Mouse (Mus musculus) neural tube, embryonic 12.5 days (tissue): ENCODE results near the gene Map3k12. TPM values are rescaled to one million over a fixed set of nuclear protein-coding genes. Genes with fewer than 3 reads are reported as not detected.

Experiments used
- ATAC-seq: fragments of 200-750 bp; cut with Nextera tagmentation; 2 replicates; pipeline ENCODE4 v1.8.0; 2017; ENCODE audit warnings: low read depth, mild to moderate bottlenecking, moderate TSS enrichment, moderate library complexity; ENCODE audit not compliant: low FRiP score
- H3K27ac ChIP-seq: fragments of 300-500 bp; sonication (generic); 2 replicates; pipeline ENCODE4 v1.5.1; 2016
- H3K27me3 ChIP-seq: fragments of 300-500 bp; sonication (generic); replicated peaks from 2 replicates; pipeline ENCODE4 v1.6.1; 2016; ENCODE audit warnings: mild to moderate bottlenecking
- H3K36me3 ChIP-seq: fragments of 300-500 bp; sonication (generic); 2 replicates; pipeline ENCODE4 v1.6.1; 2016; ENCODE audit warnings: mild to moderate bottlenecking
- H3K4me1 ChIP-seq: fragments of 300-500 bp; sonication (generic); 2 replicates; pipeline ENCODE4 v1.6.1; 2016
- H3K4me2 ChIP-seq: fragments of 300-500 bp; sonication (generic); replicated peaks from 2 replicates; pipeline ENCODE4 v1.6.1; 2016; ENCODE audit warnings: mild to moderate bottlenecking
- H3K4me3 ChIP-seq: fragments of 300-500 bp; sonication (generic); 2 replicates; pipeline ENCODE4 v1.5.1; 2016
- H3K9ac ChIP-seq: fragments of 300-500 bp; sonication (generic); 2 replicates; pipeline ENCODE4 v1.6.1; 2016; ENCODE audit warnings: mild to moderate bottlenecking
- H3K9me3 ChIP-seq: fragments of 300-500 bp; sonication (generic); 2 replicates; pipeline ENCODE4 v1.6.1; 2016; ENCODE audit warnings: mild to moderate bottlenecking
- WGBS: fragments of 180-500 bp; shearing (Covaris S2); methylation state at CpG from one replicate; pipeline ENCODE4 v1.1.7; 2016; 5-methylcytosine and 5-hydroxymethylcytosine counted together
- polyA plus RNA-seq: library from polyadenylated mRNA; unstranded; fragments of >200 nt; fragmentation: Nextera tagmentation; extraction: Ambion mirVana; gene quantifications from 2 replicates; pipeline ENCODE4 v1.2.1, GENCODE M21; 2016

The Map3k12 gene
- polyA plus RNA-seq, 1 experiment from 2014 or later, result 51.9 TPM

DNA sequence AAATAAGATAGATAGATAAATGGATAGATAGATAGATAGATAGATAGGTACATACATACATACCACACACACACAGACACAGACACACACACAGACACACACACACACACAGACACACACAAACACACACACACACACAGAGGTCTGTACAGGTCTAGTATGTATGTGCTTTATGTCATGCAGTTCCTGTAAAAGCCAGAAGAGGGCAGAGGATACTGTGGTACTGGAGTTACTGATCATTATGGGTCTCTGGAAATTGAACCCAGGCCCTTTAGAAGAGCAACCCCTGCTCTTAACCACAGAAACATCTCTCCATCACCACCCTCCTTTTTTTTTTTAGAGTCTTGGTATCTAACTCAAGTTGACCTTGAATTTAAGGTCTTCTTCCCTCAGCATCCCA lies 53.2 kb downstream of the Map3k12 start:
- no peak overlapping the region for H3K9ac ChIP-seq
- no peak overlapping the region for H3K4me2 ChIP-seq
- H3K4me3 ChIP-seq, result no peak overlapping the region
- H3K9me3 ChIP-seq, result no peaks in the 10 kb centered on the region
- peaks cover 9% of the 10 kb centered on the region for H3K4me1 ChIP-seq
- no peak for ATAC-seq
- no peak overlapping the region for H3K27ac ChIP-seq
- H3K36me3 ChIP-seq, result peaks cover 7% of the 10 kb centered on the region; the same call in 1 of the 2 replicates
- H3K27me3 ChIP-seq, result no peaks in the 10 kb centered on the region

DNA sequence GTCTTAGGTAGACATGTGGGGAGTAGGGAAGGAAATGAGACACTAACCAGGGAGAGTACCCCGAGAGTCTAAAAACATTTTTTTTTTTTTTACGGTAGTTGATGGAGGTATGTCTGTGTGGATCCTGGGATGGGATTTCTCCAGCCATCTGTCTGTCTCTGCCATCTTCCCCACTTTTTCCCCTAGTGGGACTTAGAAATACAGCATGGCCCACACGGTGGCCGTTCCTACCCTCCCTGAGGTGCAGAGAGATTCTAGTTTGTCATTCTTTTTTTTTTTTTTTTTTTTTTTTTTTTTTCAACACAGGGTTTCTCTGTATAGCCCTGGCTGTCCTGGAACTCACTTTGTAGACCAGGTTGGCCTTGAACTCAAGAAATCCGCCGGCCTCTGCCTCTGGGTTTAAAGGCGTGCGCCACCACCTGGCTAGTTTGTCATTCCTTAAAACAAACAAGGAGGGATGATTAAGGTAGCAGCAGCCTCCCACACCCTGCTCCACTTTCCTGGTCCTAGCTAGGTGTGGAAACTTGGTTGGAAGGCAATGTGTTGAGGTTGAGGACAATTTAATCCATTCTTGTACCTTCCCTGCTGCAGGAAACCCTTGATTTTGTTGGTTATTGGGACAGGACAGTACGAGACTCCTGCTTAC lies 55.3 kb downstream of the Map3k12 start:
- H3K4me1 ChIP-seq, result peaks cover 9% of the 10 kb centered on the region
- H3K9me3 ChIP-seq, result no peaks in the 10 kb centered on the region
- no peaks in the 10 kb centered on the region for H3K27me3 ChIP-seq
- peaks cover 7% of the 10 kb centered on the region; the same call in 1 of the 2 replicates for H3K36me3 ChIP-seq
- 79% methylated on average over 9 of the region's 9 CpGs for WGBS
- no peak overlapping the region for H3K4me2 ChIP-seq
- no peak overlapping the region for H3K27ac ChIP-seq
- no peak for ATAC-seq
- H3K4me3 ChIP-seq, result no peak overlapping the region
- no peak overlapping the region for H3K9ac ChIP-seq

DNA sequence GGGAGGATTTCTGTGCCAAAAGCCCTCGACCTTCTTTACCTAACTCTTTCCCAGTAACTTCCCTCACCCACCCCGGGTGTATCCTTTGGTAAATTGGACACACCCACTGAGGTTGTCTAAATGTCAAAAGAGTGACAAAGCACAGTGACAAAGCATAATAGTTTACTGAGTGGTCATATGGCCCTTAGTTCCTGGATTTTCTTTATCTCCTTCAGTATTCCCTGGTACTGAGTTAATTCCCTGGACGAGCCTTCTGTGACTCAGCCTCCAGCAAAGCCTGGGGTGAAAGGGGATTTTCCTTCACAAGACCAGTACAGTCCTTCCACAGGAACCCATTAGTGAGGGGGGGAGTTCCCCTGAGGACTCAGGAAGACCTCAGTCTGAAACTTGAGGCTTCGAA lies 55.9 kb downstream of the Map3k12 start:
- H3K9ac ChIP-seq, result no peak overlapping the region

DNA sequence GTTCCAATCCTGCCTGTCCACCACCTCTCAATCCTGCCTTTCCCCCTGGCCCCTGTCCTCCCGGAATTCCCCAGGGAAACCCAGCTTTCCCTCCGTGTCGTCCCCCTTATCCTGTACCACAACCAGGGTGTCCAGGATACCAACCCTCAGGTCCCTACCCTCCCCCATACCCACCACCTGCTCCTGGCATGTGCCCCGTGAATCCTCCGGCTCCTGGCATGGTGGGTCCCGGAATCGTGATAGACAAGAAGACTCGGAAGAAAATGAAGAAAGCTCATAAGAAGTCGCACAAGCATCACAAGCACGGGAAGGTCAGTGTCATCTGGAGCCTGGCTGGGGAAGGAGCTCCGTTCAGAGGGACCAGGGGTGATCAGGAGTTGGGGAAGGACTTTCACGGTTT lies 56.5 kb downstream of the Map3k12 start:
- ATAC-seq, result no peak
- Histone ChIP-seq H3K27ac (no peak overlapping the region), H3K27me3 (no peaks in the 10 kb centered on the region), H3K9ac (no peak overlapping the region), H3K4me1 (peaks cover 9% of the 10 kb centered on the region), H3K4me2 (peak overlapping the region; percentile 18; the same call in 1 of the 2 replicates), H3K36me3 (peaks cover 7% of the 10 kb centered on the region; the same call in 1 of the 2 replicates), H3K9me3 (no peaks in the 10 kb centered on the region), H3K4me3 (no peak overlapping the region; the same call in 1 of the 2 replicates)
- WGBS, result 83% methylated on average over 12 of the region's 12 CpGs

More for the DNA sequence above, 55.9 kb downstream of the Map3k12 start:
- WGBS, result 73% methylated on average over 4 of the region's 4 CpGs
- Histone ChIP-seq H3K4me3 (no peak overlapping the region; the same call in 1 of the 2 replicates), H3K9me3 (no peaks in the 10 kb centered on the region), H3K27ac (no peak overlapping the region), H3K27me3 (no peaks in the 10 kb centered on the region), H3K36me3 (peaks cover 7% of the 10 kb centered on the region; the same call in 1 of the 2 replicates), H3K4me1 (peaks cover 9% of the 10 kb centered on the region), H3K4me2 (no peak overlapping the region)
- ATAC-seq, result no peak

DNA sequence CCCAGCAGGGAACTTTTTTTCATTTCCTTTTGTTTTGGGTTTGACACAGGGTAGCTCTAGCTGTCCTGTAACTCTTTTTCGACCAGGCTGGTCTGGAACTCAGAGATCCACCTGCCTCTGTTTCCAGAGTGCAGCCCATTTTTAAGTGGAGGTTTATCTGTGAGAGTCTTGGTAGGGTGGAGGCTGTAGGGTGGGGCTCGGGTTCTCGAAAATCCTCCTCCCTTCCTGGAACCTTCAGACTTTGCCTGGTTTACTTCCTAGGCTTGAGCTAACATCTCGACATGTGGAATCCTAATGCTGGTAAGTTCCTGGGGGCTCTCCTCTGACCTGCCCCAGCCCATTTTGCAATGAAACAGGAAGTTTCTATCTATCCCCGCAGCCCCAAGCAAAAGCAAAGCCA lies 57.0 kb downstream of the Map3k12 start:
- Histone ChIP-seq H3K27me3 (no peaks in the 10 kb centered on the region), H3K27ac (no peak overlapping the region), H3K9me3 (no peaks in the 10 kb centered on the region), H3K4me1 (peaks cover 9% of the 10 kb centered on the region), H3K36me3 (peaks cover 7% of the 10 kb centered on the region; the same call in 1 of the 2 replicates), H3K4me2 (peak overlapping the region; percentile 65), H3K9ac (no peak overlapping the region), H3K4me3 (peak overlapping the region; percentile 39; the same call in 1 of the 2 replicates)
- no peak for ATAC-seq
- 77% methylated on average over 5 of the region's 5 CpGs for WGBS

DNA sequence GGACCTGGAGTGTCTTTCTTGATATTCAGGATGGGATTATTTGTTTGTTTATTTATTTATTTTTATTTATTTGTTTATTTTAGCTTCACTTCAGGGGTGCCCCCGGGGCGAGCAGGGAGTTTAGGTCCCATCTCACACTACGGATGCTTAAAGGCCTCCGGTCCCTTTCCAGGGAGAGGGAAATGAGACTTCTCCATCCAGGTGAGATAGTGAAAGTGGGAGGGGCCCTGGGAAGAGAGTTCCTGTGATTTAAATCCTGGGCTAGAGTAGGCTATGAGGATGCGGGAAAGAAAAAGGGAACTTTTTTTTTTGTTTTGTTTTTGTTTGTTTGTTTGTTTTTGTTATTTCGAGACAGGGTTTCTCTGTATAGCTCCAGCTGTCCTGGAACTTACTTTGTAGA lies 57.5 kb downstream of the Map3k12 start:
- peak overlapping the region; percentile 45; the same call in 1 of the 2 replicates for H3K9ac ChIP-seq
- no peak overlapping the region for H3K27ac ChIP-seq
- H3K36me3 ChIP-seq, result peaks cover 7% of the 10 kb centered on the region; the same call in 1 of the 2 replicates
- WGBS, result 35% methylated on average over 6 of the region's 6 CpGs
- no peaks in the 10 kb centered on the region for H3K9me3 ChIP-seq
- peak overlapping the region; percentile 39 for H3K4me3 ChIP-seq
- no peaks in the 10 kb centered on the region for H3K27me3 ChIP-seq
- no peak for ATAC-seq
- peak overlapping the region; percentile 65 for H3K4me2 ChIP-seq
- H3K4me1 ChIP-seq, result peaks cover 9% of the 10 kb centered on the region

DNA sequence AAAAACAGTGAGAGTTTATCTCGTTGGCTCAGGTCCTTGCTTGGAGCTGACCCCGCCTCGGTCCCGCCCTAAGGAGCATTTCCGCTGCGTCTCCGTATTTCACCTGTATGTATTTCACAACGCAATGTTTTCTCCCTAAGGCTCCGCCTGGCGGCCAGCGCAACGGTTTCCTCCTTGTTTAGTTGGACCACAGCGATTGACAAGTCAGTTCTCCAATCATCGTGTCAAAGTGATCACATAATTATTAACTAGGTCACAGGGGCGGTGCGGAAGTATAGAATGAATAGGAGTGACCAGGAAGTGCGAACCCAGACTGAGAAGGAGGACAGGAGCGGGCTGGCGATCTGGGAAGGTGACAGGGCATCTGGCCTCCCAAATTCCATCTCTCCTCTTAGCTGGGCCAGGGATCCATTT lies 58.0 kb downstream of the Map3k12 start, which contains the start of gene Prr13:
TSS of gene Prr13 (plus strand) at position 125 of the 414 bp plus-strand sequence.
- Histone ChIP-seq H3K27ac (no peak within 1 kb of the TSS), H3K9ac (peak within 1 kb of the TSS; percentile 45; the same call in 1 of the 2 replicates)
- ATAC-seq, result peak; percentile 63; the same call in 1 of the 2 replicates

DNA sequence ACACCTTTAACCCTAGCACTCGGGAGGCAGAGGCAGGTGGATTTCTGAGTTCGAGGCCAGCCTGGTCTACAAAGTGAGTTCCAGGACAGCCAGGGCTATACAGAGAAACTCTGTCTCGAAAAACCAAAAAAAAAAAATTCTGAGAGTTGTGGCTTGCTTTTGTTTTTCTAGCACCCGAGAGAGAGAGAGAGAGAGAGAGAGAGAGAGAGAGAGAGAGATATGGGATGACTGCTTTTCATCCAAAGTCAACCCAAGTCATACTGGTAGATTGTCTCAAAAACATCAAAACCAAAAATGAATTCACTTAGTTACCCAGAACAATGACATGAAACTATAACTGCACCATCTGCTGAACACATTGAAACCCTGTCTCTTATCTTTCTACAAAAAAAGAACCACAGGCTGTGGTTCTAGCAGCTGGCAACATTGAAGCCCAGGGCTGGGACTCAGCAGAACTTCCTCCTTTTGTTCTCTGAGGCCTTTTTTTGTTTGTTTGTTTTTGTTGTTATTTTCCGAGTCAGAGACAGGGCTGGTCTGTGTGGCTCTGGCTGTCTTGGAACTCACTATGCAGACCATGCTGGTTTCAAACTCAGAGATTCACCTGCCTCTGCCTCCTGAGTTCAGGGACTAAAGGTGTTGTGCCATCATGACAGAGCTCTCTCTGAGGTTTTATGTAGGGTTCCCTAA lies 58.7 kb downstream of the Map3k12 start:
- H3K27me3 ChIP-seq, result no peaks in the 10 kb centered on the region
- 79% methylated on average over 5 of the region's 5 CpGs for WGBS
- peak overlapping the region; percentile 45; the same call in 1 of the 2 replicates for H3K9ac ChIP-seq
- peaks cover 6% of the 10 kb centered on the region; the same call in 1 of the 2 replicates for H3K36me3 ChIP-seq
- 0 out of 2 replicates have a peak overlapping the region, but pooled peaks have one; percentile 0 for H3K4me3 ChIP-seq
- H3K4me2 ChIP-seq, result peak overlapping the region; percentile 65
- peaks cover 9% of the 10 kb centered on the region for H3K4me1 ChIP-seq
- H3K27ac ChIP-seq, result no peak overlapping the region
- no peaks in the 10 kb centered on the region for H3K9me3 ChIP-seq
- no peak for ATAC-seq

More for the DNA sequence above, 58.0 kb downstream of the Map3k12 start, which contains the start of gene Prr13:
- no peaks in the 10 kb centered on the region for H3K9me3 ChIP-seq
- H3K4me3 ChIP-seq, result peak within 1 kb of the TSS; percentile 39
- peak within 1 kb of the TSS; percentile 65 for H3K4me2 ChIP-seq
- H3K36me3 ChIP-seq, result peaks cover 7% of the 10 kb centered on the region; the same call in 1 of the 2 replicates
- WGBS, result under 1% methylated on average over 19 of the region's 19 CpGs
- H3K4me1 ChIP-seq, result peaks cover 9% of the 10 kb centered on the region
- no peaks in the 10 kb centered on the region for H3K27me3 ChIP-seq

DNA sequence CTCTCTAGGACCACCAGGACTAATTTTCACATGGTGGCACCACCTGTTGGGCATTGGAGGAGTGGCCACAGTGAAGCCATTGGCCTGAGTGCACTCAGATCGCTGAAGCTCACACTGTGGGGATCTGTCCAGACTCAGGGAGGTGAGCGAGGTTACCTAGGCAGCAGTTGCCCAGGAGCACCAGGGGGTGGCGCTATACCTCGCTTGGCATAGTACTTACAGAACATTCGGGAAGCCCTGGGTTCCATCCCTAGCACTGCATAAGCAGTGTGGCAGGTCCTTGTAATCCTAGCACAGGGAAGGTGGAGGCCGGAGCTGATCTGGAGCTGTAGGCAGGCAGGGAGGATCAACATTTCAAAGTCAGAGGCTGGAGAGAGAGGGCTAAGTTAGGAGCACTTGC lies 60.9 kb downstream of the Map3k12 start:
- Histone ChIP-seq H3K36me3 (no peaks in the 10 kb centered on the region), H3K27ac (no peak overlapping the region), H3K9ac (no peak overlapping the region), H3K4me2 (no peak overlapping the region), H3K9me3 (no peaks in the 10 kb centered on the region), H3K4me3 (no peak overlapping the region), H3K27me3 (no peaks in the 10 kb centered on the region), H3K4me1 (peaks cover 9% of the 10 kb centered on the region)
- WGBS, result 42% methylated on average over 6 of the region's 6 CpGs
- ATAC-seq, result no peak

DNA sequence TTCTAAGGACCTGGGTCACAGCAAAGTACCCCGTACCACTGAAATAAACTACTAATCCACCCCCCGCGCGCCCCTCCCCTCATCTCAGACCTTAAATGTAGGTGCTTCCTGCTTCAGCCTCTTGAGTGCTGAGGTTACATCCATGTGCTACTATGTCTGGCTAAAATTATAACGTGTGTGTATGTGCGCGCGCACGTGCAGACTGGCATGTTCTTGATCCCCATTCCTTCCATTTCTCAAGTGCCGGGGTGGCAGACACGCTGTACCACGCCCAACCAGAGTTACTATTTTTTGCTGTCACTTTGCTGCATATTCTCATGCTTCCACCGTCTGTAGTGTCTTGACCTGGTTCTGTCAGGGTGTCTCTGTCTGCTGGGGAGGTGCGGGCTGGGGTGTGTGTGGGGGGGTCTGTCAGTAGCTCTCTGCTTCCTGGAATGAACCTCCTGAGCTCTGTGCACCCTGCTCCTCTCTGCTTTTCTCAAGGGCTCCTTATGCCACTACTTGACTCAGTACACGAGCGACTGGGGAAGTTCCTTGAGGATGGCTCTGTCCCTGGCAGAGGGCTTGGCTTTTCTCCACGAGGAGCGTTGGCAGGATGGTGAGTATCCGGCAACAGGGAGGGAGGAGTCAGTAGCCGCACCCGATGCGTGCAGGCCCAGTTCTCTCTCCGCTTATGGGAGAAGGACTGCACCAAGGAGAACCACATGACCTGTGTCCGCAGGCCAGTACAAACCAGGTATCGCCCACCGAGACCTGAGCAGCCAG lies 65.0 kb downstream of the Map3k12 start:
- Histone ChIP-seq H3K9ac (no peak overlapping the region), H3K27ac (no peak overlapping the region), H3K4me3 (no peak overlapping the region), H3K36me3 (no peaks in the 10 kb centered on the region), H3K4me2 (no peak overlapping the region), H3K27me3 (no peaks in the 10 kb centered on the region), H3K4me1 (no peaks in the 10 kb centered on the region), H3K9me3 (no peaks in the 10 kb centered on the region)
- WGBS, result 83% methylated on average over 26 of the region's 26 CpGs
- no peak for ATAC-seq

DNA sequence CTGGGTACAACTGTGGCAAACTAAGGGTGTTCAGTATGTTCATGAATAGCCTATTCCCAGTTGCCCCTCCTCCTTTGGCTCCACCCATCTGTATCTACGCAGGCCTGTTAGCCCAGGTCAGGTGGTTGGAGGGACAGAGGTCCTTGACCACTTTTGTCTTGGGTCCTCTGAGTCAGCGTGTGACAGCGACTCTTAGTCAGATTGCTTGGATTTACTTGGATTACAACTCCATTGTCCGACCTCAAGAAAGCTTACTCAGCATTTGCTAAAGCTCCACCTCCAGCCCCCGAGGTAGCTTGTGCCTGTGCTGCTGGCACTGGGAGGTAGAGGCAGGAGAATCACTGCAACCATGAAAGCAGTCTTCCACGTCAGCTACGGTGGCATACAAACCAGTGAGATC lies 65.9 kb downstream of the Map3k12 start:
- 39% methylated on average over 7 of the region's 7 CpGs for WGBS
- Histone ChIP-seq H3K27ac (no peak overlapping the region), H3K9me3 (no peaks in the 10 kb centered on the region), H3K4me1 (no peaks in the 10 kb centered on the region), H3K36me3 (no peaks in the 10 kb centered on the region), H3K4me2 (no peak overlapping the region), H3K4me3 (no peak overlapping the region), H3K9ac (no peak overlapping the region), H3K27me3 (no peaks in the 10 kb centered on the region)
- ATAC-seq, result no peak

DNA sequence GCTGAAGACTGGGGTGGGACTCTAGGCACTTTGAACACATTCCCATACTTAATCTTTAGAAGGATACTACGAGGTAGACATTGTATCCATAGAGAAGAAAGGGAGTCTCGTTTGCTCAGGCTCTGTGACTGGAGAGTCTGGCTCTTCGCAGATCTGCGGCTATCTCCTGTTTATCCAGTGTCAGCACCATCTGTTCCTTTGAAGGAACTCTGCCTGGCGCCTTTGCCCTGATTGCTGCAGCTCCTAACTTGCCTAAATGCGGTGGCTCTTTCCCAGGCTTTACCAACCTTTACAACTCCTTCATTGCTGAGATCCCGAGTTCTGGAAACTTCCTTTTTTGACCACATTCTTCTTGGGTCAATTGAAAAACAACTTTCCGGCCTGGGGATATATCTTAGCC lies 67.5 kb downstream of the Map3k12 start:
- no peak overlapping the region for H3K4me3 ChIP-seq
- H3K36me3 ChIP-seq, result no peaks in the 10 kb centered on the region
- H3K27ac ChIP-seq, result no peak overlapping the region
- no peaks in the 10 kb centered on the region for H3K9me3 ChIP-seq
- no peak overlapping the region for H3K9ac ChIP-seq
- H3K4me1 ChIP-seq, result no peaks in the 10 kb centered on the region
- H3K27me3 ChIP-seq, result no peaks in the 10 kb centered on the region
- 63% methylated on average over 8 of the region's 8 CpGs for WGBS
- no peak overlapping the region for H3K4me2 ChIP-seq
- ATAC-seq, result no peak
